Mouse (Mus musculus) heart, embryonic 14.5 days (tissue): ENCODE measurements around the gene Zbed6. TPM values are rescaled to one million over a fixed set of nuclear protein-coding genes. Genes with fewer than 3 reads are reported as not detected.

Experiments
- ATAC-seq: fragments of 200-750 bp; cut with Nextera tagmentation; 2 replicates; pipeline ENCODE4 v1.8.0; 2017; ENCODE audit warnings: low read depth, moderate TSS enrichment; ENCODE audit not compliant: insufficient number of reproducible peaks, insufficient read depth, low FRiP score
- H3K27ac ChIP-seq, 2 experiments: fragments of 200-500 bp in 1 of 2; fragments of 300-500 bp in 1 of 2; sonication (generic) in 1 of 2; replicated peaks in 1 of 2; 2 replicates each; pipeline ENCODE4 v1.5.1; 2012 to 2014; ENCODE audit warnings: low read depth in 2 of 2, low read length in 2 of 2, control low read depth in 1 of 2, mild to moderate bottlenecking in 1 of 2, mixed read lengths in 1 of 2; ENCODE audit not compliant: control insufficient read depth in 1 of 2, insufficient read depth in 1 of 2
- H3K27me3 ChIP-seq: fragments of 300-500 bp; sonication (generic); 2 replicates; pipeline ENCODE4 v1.6.1; 2014; ENCODE audit warnings: mild to moderate bottlenecking, low read length, control low read depth; ENCODE audit not compliant: control insufficient read depth, insufficient read depth
- H3K36me3 ChIP-seq: fragments of 300-500 bp; sonication (generic); 2 replicates; pipeline ENCODE4 v1.6.1; 2014; ENCODE audit warnings: mild to moderate bottlenecking, control low read depth, low read length, mixed read lengths; ENCODE audit not compliant: control insufficient read depth, insufficient read depth
- H3K4me1 ChIP-seq, 2 experiments: fragments of 200-500 bp in 1 of 2; fragments of 300-500 bp in 1 of 2; sonication (generic) in 1 of 2; 2 replicates each; pipeline ENCODE4 v1.6.1; 2012 to 2014; ENCODE audit warnings: low read length in 2 of 2, control low read depth in 1 of 2, mixed read lengths in 1 of 2; ENCODE audit not compliant: control insufficient read depth in 2 of 2, insufficient read depth in 2 of 2
- H3K4me2 ChIP-seq: fragments of 300-500 bp; sonication (generic); 2 replicates; pipeline ENCODE4 v1.6.1; 2014; ENCODE audit warnings: mild to moderate bottlenecking, low read length
- H3K4me3 ChIP-seq, 2 experiments: fragments of 200-500 bp in 1 of 2; fragments of 300-500 bp in 1 of 2; sonication (generic) in 1 of 2; 2 replicates each; pipeline ENCODE4 v1.5.1; 2012 to 2014; ENCODE audit warnings: low read length in 2 of 2, mild to moderate bottlenecking in 2 of 2, control low read depth in 1 of 2, low read depth in 1 of 2, moderate library complexity in 1 of 2; ENCODE audit not compliant: control insufficient read depth in 1 of 2, insufficient read depth in 1 of 2
- H3K9ac ChIP-seq: fragments of 300-500 bp; sonication (generic); 2 replicates; pipeline ENCODE4 v1.6.1; 2014; ENCODE audit warnings: mild to moderate bottlenecking, low read length
- H3K9me3 ChIP-seq: fragments of 300-500 bp; sonication (generic); 2 replicates; pipeline ENCODE4 v1.6.1; 2016; ENCODE audit warnings: low read length, control low read depth; ENCODE audit not compliant: control insufficient read depth
- WGBS: fragments of 180-500 bp; shearing (Covaris S2); extraction: QIAGEN DNeasy Blood & Tissue Kit; methylation state at CpG from one replicate; pipeline ENCODE4 v1.1.7; 2014; 5-methylcytosine and 5-hydroxymethylcytosine counted together
- polyA plus RNA-seq: library from polyadenylated mRNA; unstranded; fragments of >200 nt; fragmentation: Nextera tagmentation; extraction: Ambion mirVana; gene quantifications from 2 replicates; pipeline ENCODE4 v1.2.1, GENCODE M21; 2014

The Zbed6 gene
- polyA plus RNA-seq, 1 experiment from 2014 or later, result not detected

DNA sequence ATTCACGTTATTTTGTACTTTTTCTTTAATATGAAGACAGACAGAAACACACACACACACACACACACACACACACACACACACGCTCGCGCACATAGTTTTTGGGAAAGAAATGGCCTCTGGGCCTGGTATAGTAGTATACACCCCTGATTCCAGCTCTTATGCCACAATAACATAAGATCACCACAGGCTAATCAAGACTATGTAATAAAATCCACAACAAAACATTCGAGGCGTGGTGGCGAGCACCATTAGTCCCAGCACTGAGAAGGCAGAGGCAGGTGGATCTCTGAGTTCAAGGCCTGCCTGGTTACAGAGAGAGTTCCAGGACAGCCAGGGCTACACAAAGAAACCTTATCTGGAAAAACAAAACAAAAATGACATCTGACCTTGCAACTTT, 2.3 kb upstream of the Zbed6 start:
- Histone ChIP-seq H3K4me2 (no peak overlapping the region), H3K4me3 (no peak overlapping the region), H3K9ac (no peak overlapping the region), H3K36me3 (peaks cover 18% of the 10 kb centered on the region), H3K9me3 (no peaks in the 10 kb centered on the region), H3K4me1 (peaks cover 14 to 24% of the 10 kb centered on the region in 2 experiments), H3K27ac (peak overlapping the region; percentile 55 to 61; a peak in 3 of 4 replicates), H3K27me3 (no peaks in the 10 kb centered on the region)
- 91% methylated on average over 7 of the region's 7 CpGs for WGBS
- no peak for ATAC-seq

GRCm38 (mm10) chr1:133661203-133661933, 683 bp upstream of the Zbed6 start, which contains the start of gene Gm38394:
TSS of gene Gm38394 (minus strand) at chr1:133661318.
- ATAC-seq, result peak; percentile 95
- Histone ChIP-seq H3K9ac (peak within 1 kb of the TSS; percentile 91), H3K4me3 (peak within 1 kb of the TSS; percentile 83 to 89), H3K36me3 (peaks cover 32% of the 10 kb centered on the region), H3K9me3 (no peaks in the 10 kb centered on the region), H3K27ac (peak within 1 kb of the TSS; percentile 92 to 97), H3K4me2 (peak within 1 kb of the TSS; percentile 94), H3K4me1 (peaks cover 17 to 39% of the 10 kb centered on the region in 2 experiments), H3K27me3 (no peaks in the 10 kb centered on the region)
- 4% methylated on average over 24 of the region's 26 CpGs for WGBS

DNA sequence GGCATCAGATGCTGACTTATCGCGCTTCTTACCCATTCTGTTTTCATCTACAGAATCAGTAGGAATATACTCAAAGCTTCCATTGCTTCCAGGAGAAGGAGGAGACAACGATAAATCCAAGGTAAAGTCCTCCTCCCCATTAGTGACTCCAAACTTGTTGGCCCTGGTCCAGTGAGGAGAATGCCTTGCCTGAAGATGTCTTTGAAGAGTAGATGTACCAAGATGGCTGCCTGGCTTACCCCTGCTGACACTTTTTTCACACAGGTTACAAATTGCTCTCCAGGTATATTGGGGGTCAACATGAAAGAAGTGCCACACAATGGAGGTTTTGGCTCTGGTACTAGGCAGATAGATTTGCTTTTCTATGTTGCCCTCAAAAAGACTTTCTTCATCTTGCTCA, 1.8 kb downstream of the Zbed6 start:
- peak overlapping the region; percentile 35; the same call in 1 of the 2 replicates for H3K9ac ChIP-seq
- H3K4me1 ChIP-seq, result peaks cover 15 to 45% of the 10 kb centered on the region in 2 experiments
- H3K9me3 ChIP-seq, result no peaks in the 10 kb centered on the region
- H3K36me3 ChIP-seq, result peaks cover 44% of the 10 kb centered on the region
- H3K27ac ChIP-seq, result no peak overlapping the region
- H3K27me3 ChIP-seq, result no peaks in the 10 kb centered on the region
- 73% methylated on average over 3 of the region's 3 CpGs for WGBS
- H3K4me2 ChIP-seq, result peak overlapping the region; percentile 94
- ATAC-seq, result no peak
- H3K4me3 ChIP-seq, result no peak overlapping the region

DNA sequence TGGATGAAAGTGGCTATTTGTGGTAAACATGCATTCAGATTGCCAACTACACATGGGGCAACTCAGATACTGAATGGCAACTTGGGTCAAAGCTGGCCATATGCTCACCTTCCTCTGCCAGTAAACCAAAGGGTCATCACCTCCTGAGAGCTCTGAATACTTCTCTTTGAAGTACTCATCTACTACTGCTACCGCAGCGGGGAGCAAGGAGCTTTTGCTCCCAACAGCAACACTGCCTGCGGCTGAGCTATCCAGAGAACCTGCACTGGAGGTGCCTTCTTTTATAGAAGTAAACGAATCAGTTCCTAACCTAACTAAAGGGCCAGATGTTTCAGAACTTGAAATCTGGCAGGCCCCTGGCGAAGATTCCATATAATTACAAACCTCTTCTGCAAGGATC, 3.9 kb downstream of the Zbed6 start:
- Histone ChIP-seq H3K36me3 (peaks cover 60% of the 10 kb centered on the region), H3K27ac (no peak overlapping the region), H3K27me3 (no peaks in the 10 kb centered on the region), H3K9ac (no peak overlapping the region), H3K4me3 (no peak overlapping the region), H3K4me1 (peaks cover 13 to 45% of the 10 kb centered on the region in 2 experiments), H3K9me3 (no peaks in the 10 kb centered on the region), H3K4me2 (no peak overlapping the region)
- no peak for ATAC-seq
- WGBS, result 52% methylated on average over 5 of the region's 5 CpGs

- H3K36me3 ChIP-seq, result peaks cover 67% of the 10 kb centered on the region
- WGBS, result 94% methylated on average over 1 of the region's 1 CpGs
- no peak overlapping the region for H3K27ac ChIP-seq
Measured at GRCm38 (mm10) chr1:133653033-133653432, 7.7 kb downstream of the Zbed6 start.

DNA sequence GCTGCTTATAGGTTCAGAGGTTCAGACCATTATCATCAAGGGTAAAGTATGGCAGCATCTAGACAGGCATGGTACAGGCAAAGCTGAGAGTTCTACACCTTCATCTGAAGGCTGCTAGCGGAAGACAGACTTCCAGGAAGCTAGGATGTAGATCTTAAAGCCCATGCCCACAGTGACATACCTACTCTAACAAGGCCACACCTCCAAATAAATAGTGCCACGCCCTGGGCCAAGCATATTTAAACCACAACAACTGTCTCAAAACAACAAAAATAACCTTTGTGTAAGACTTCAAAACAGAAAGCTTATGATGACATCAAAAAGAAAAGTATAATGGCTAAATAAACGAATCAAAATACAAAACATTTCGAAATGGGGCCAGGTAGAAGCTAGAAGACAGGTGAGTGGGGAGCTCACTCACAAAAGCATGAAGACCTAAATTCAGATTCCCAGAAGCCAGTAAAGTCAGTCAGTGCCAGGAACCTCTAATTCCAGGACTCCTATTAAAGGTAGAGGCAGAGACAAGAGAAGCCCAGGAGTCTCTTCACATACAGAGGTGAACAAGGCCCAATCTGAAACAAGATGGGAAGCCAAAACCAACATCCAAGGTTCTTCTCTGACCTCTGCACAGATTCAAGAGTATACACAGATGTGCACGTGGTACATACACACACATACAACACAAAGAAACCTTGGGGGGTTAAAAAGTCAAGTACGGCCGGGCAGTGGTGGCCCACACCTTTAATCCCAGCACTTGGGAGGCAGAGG, 10.2 kb downstream of the Zbed6 start:
- 94% methylated on average over 7 of the region's 7 CpGs for WGBS
- ATAC-seq, result no peak
- Histone ChIP-seq H3K9me3 (no peaks in the 10 kb centered on the region), H3K9ac (no peak overlapping the region), H3K4me3 (no peak overlapping the region), H3K27me3 (no peaks in the 10 kb centered on the region), H3K4me1 (no peaks in the 10 kb centered on the region; a peak in 1 of 4 replicates), H3K36me3 (peaks cover 68% of the 10 kb centered on the region), H3K4me2 (no peak overlapping the region), H3K27ac (no peak overlapping the region)

More at GRCm38 (mm10) chr1:133653033-133653432, 7.7 kb downstream of the Zbed6 start:
- Histone ChIP-seq H3K4me2 (no peak overlapping the region), H3K4me3 (no peak overlapping the region), H3K4me1 (peaks cover 3 to 21% of the 10 kb centered on the region in 2 experiments; a peak in 3 of 4 replicates), H3K9ac (no peak overlapping the region), H3K27me3 (no peaks in the 10 kb centered on the region), H3K9me3 (no peaks in the 10 kb centered on the region)
- no peak for ATAC-seq

DNA sequence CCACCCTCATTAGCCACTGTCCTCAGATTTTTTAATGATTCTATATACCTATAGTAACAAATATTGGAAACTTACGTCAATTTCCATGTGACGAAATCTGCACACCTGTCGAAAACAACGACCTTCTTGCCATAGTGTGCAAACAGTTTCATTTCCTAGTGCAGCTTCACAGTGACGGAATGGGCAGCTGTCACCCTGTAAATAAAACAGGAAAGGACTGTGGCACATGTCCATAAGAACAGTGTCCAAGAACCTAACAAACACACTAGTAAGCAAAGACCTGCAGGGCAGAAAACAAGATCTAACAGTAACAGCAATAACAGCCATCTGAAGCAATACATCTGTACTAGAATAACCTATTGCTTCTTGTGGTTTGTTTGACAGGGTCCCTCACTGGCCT, 15.0 kb downstream of the Zbed6 start:
- H3K4me2 ChIP-seq, result no peak overlapping the region
- no peak overlapping the region for H3K4me3 ChIP-seq
- no peak for ATAC-seq
- H3K27ac ChIP-seq, result no peak overlapping the region
- H3K9ac ChIP-seq, result no peak overlapping the region
- H3K4me1 ChIP-seq, result no peaks in the 10 kb centered on the region
- H3K9me3 ChIP-seq, result no peaks in the 10 kb centered on the region
- peaks cover 87% of the 10 kb centered on the region for H3K36me3 ChIP-seq
- 94% methylated on average over 5 of the region's 5 CpGs for WGBS
- no peaks in the 10 kb centered on the region for H3K27me3 ChIP-seq
